Mouse (Mus musculus) C2C12 (cell line): ENCODE results near the gene Etnk1.

Source experiments
- CEBPB ChIP-seq: IDR thresholded peaks from one replicate; pipeline ENCODE4 v1.6.1; 2011; ENCODE audit warnings: low read depth, mild to moderate bottlenecking, control low read depth, moderate library complexity
- CTCF ChIP-seq: IDR thresholded peaks from one replicate; pipeline ENCODE4 v1.5.1; 2011; ENCODE audit not compliant: control insufficient read depth, insufficient read depth, insufficient read length
- MYOG ChIP-seq: IDR thresholded peaks from one replicate; pipeline ENCODE4 v1.6.1; 2011; ENCODE audit not compliant: control insufficient read depth, insufficient read length; ENCODE audit errors: extremely low read depth
- USF1 ChIP-seq: IDR thresholded peaks from one replicate; pipeline ENCODE4 v1.6.1; 2011; ENCODE audit warnings: low read depth, mild to moderate bottlenecking, control low read depth, moderate library complexity

DNA sequence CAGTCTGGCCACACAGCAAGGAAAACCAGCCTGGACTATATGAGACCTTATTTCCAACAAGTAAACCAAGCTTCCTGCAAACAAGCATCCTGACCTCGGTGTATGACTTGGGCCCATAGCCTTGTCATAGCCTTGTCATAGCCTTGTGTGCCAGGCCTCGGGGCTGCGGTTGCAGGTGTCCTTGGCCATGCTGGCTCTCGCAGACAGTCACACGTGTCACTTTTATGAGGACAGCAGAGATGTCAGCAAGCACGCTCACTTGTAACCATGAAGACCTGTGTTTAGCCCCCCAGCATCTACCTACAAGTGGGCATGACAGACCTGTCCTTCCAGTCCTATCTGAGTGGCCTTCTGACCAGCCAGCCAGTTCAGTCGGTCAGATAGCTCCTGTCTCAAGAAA, 31.4 kb downstream of the Etnk1 start:
- TF ChIP-seq CTCF (no peak), MYOG (no peak), CEBPB (no peak), USF1 (no peak)
